19 mouse cellular contexts compared by ENCODE assay signal in the genomic region with DNA sequence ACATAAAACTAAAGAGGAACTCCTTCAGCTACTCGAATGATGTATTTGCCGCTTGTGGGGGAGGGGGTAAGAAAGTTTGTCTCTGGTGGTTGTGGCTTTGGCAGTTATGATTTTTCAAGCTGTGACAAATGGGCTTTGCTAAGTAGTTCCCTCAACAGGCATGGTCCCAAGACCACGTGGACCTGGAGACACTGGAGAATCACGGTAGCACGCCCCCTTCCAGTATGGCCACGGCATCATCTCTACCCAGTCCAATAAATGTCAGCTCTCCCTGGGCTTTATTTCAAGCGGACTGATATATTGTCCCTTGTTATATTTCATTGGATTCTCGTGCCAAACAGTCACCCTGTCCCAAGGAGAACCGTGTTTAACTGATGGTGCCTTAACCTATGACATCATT.
"Had no signal": no experiment of that assay in that cellular context is flagged by ENCODE, and none has a peak within 500 bp of the region (broad histone marks: within the 10 kb centered on the region; RNA-seq: fewer than 3 reads in every experiment).

No protein-coding gene starts in this region.

- H3K9me3 ChIP-seq: liver, embryonic 15.5 days; lung, embryonic 15.5 days; midbrain, embryonic 12.5 days; neural tube, embryonic 12.5 days had no signal

- H3K4me3 ChIP-seq: liver, embryonic 15.5 days; lung, embryonic 15.5 days; megakaryocyte, embryonic 14.5 days; midbrain, embryonic 12.5 days; neural tube, embryonic 12.5 days had no signal

- H3K4me1 ChIP-seq: liver, embryonic 15.5 days; lung, embryonic 15.5 days; megakaryocyte, embryonic 14.5 days; midbrain, embryonic 12.5 days; neural tube, embryonic 12.5 days had no signal

- H3K36me3 ChIP-seq: liver, embryonic 15.5 days; lung, embryonic 15.5 days; midbrain, embryonic 12.5 days; neural tube, embryonic 12.5 days had no signal

- H3K27ac ChIP-seq: liver, embryonic 15.5 days; lung, embryonic 15.5 days; macrophage; midbrain, embryonic 12.5 days; neural tube, embryonic 12.5 days had no signal

- H3K27me3 ChIP-seq: liver, embryonic 15.5 days; lung, embryonic 15.5 days; megakaryocyte, embryonic 14.5 days; midbrain, embryonic 12.5 days; neural tube, embryonic 12.5 days had no signal

- DNase-seq: liver, postnatal 0 days; lung, adult 2 months; lung, postnatal 14 days; lung, postnatal 36 days; midbrain, embryonic 14.5 days; retina, postnatal 1 day; right cerebral cortex, adult 18-20 months; right cerebral cortex, postnatal 25 days; right cerebral cortex, postnatal 4 days; spleen, adult 18-20 months; thymus, adult 18-20 months; thymus, postnatal 14 days; thymus, postnatal 36 days had no signal
